Mouse (Mus musculus) layer of hippocampus, adult 2 months (tissue): Measurements from ENCODE around the gene Stx19. TPM values are rescaled to one million over a fixed set of nuclear protein-coding genes. Genes with fewer than 3 reads are reported as not detected.

Experiments
- DNase-seq, 2 experiments: peaks; one replicate each; pipeline ENCODE4 v3.0.0; 2022; ENCODE audit warnings: low spot score in 2 of 2
- H3K27ac ChIP-seq: fragments of 200-600 bp; 2 replicates; pipeline ENCODE4 v1.8.1; 2022
- H3K4me3 ChIP-seq: fragments of 200-600 bp; 2 replicates; pipeline ENCODE4 v1.8.1; 2022; ENCODE audit warnings: mild to moderate bottlenecking
- CTCF ChIP-seq: fragments of 200-600 bp; conservative IDR thresholded peaks from 2 replicates; pipeline ENCODE4 v1.8.1; 2022; ENCODE audit warnings: antibody characterized with exemption, mild to moderate bottlenecking, moderate library complexity
- total RNA-seq, 2 experiments: library from RNA; stranded (reverse); gene quantifications; 2 replicates each; pipeline ENCODE4 v1.2.3; 2021

Gene Stx19
- total RNA-seq, 2 experiments from 2014 or later: not detected

- no peak for TF ChIP-seq CTCF
- DNase-seq: no peak
- H3K4me3 ChIP-seq: no peak overlapping the region
- H3K27ac ChIP-seq: no peak overlapping the region
Measured at GRCm38 (mm10) chr16:62813790-62814189, 686 bp upstream of the Stx19 start.

GRCm38 (mm10) chr16:62822472-62822871 is 8.0 kb downstream of the Stx19 start:
- no peak overlapping the region for H3K4me3 ChIP-seq
- H3K27ac ChIP-seq: no peak overlapping the region
- no peak for DNase-seq
- TF ChIP-seq CTCF: no peak

DNA sequence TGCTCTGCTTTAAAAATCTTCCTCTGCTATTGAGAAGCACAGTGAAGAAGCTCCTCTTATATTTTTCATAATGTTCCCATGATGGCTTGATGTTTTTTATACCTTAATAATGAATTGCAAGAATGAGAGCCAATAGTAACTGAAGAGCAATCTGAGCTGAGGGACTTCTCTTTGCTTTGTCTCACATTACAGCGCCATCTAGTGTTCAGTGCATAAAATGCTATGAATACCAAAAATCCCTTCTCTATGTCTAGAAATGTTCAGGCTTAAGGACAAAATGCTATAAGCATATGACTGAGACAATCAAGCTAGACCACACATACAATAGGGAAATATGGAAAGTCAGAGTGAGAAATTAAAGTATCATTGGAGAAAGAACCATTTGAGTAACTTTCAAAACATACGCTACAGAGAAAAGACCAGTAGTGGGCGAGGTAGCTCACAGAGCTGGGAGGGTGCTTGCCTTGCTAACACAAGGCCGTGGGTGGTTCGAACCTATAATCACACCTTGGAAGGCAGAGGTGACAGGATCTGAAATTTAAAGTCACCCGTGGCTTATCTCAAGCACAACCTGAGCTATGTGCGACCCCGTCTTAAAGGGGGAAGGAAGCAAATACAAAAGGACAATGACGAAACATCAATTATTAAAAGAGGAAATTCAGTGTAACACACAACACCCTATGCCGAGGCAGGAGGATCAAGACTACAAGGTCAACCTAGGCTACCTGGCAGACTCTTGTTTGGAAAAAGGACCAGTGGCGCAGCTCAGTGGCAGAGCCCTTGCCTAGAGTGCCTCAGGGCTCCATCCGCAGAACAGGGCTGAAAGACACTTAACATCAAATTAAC is 11.9 kb downstream of the Stx19 start:
- Histone ChIP-seq H3K4me3 (no peak overlapping the region), H3K27ac (no peak overlapping the region)
- peak; percentile 22 to 41 for DNase-seq
- TF ChIP-seq CTCF: peak; percentile 95

GRCm38 (mm10) chr16:62832027-62832426 is 17.6 kb downstream of the Stx19 start:
- DNase-seq: no peak
- TF ChIP-seq CTCF: no peak
- H3K27ac ChIP-seq: no peak overlapping the region
- no peak overlapping the region for H3K4me3 ChIP-seq

DNA sequence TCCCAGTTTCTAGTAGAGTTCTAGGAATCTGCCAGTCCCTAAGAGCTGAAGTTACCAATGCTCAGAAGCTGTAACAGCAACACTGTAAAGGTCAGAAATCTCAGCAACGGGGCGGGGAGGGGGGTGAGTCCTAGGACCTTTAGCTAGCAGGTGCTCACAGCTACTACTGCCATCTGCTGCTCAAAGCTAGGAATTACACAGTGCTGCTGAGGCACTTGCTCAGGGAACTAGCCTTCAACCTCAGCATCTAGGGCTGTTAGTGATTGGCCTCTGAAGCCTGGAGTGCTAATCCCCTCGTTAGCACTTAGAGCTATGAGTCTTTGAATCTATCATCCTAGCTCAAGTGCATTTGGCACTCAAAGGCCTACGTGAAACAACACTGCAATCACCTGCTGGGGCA is 18.0 kb downstream of the Stx19 start:
- DNase-seq: peak in 1 of 2 experiments; percentile 24
- peak; percentile 91 for TF ChIP-seq CTCF

GRCm38 (mm10) chr16:62834016-62834735 is 19.7 kb downstream of the Stx19 start:
- no peak for DNase-seq
- no peak for TF ChIP-seq CTCF
- Histone ChIP-seq H3K4me3 (no peak overlapping the region), H3K27ac (no peak overlapping the region)

More for the DNA sequence above, 18.0 kb downstream of the Stx19 start:
- Histone ChIP-seq H3K27ac (no peak overlapping the region), H3K4me3 (no peak overlapping the region)

DNA sequence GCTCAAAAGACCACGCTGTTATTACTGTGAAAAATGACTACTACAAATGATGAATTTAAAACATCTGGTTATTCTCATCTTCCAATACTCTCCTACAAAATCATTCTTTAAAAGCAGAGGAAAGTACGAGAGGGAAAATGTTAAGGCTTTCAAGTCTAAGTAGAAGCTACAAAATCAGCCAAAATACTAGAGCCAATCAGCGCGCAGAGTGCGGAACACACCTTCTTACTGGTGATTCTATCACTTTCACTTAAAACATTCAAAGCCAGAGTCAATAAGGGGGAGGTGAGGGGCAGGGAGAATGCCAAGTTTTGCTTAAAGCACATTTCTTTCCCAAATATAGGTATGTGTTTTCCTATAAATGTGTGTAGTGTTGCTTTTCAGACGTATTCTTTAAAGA is 30.9 kb downstream of the Stx19 start:
- no peak for TF ChIP-seq CTCF
- no peak for DNase-seq
- H3K27ac ChIP-seq: no peak overlapping the region
- peak overlapping the region; percentile 78; the same call in 1 of the 2 replicates for H3K4me3 ChIP-seq

GRCm38 (mm10) chr16:62846498-62847312 is 32.2 kb downstream of the Stx19 start, which contains the start of gene Arl13b:
TSS of gene Arl13b (minus strand) at chr16:62847040.
- peak within 1 kb of the TSS; percentile 78 for H3K4me3 ChIP-seq
- TF ChIP-seq CTCF: no peak
- DNase-seq: peak; percentile 90 to 98
- H3K27ac ChIP-seq: peak within 1 kb of the TSS; percentile 65

- peak; percentile 39 for TF ChIP-seq CTCF
- H3K4me3 ChIP-seq: no peak overlapping the region
- DNase-seq: no peak
Measured at GRCm38 (mm10) chr16:62852464-62853252, 38.2 kb downstream of the Stx19 start.

GRCm38 (mm10) chr16:62853611-62854126 is 39.2 kb downstream of the Stx19 start:
- TF ChIP-seq CTCF: no peak
- DNase-seq: no peak
- H3K4me3 ChIP-seq: peak overlapping the region; percentile 72
- peak overlapping the region; percentile 90; the same call in 1 of the 2 replicates for H3K27ac ChIP-seq

More at GRCm38 (mm10) chr16:62852464-62853252, 38.2 kb downstream of the Stx19 start:
- no peak overlapping the region for H3K27ac ChIP-seq

- H3K4me3 ChIP-seq: peak within 1 kb of the TSS; percentile 72
- no peak for TF ChIP-seq CTCF
- peak in 1 of 2 experiments; percentile 44 for DNase-seq
- peak within 1 kb of the TSS; percentile 90 for H3K27ac ChIP-seq
Measured at GRCm38 (mm10) chr16:62854191-62855068, 40.0 kb downstream of the Stx19 start, which contains the start of gene Pros1. TSS of gene Pros1 (plus strand) at chr16:62854307.
